Mouse (Mus musculus): ENCODE measurements at regions not wholly inside any gene's neighbourhood (a gene's known extent, or its start where the extent isn't known, plus 50 kb on each side); places are given as distances from the start of the nearest gene placed in this dataset.

DNA sequence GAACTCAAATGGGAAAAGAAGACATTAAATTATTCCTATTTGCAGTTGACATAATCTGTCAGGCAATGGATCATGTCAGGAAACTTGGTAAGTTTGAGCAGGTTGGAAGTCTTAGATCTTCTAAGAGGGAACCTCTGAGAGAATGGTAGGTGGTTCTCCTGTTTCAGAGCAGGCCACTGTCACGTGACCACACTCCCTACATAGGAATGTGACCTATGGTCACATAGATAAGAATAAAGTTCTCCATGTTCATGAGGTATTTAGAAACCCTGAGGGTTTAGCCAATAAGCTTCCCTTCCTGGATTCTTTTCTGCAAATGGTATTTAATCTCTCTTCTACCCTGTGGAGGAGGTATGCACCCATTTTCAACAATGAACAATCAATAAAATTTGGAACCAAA, 497.1 kb downstream of the Trib2 start:
- no peak for DNase-seq (ENCODE audit: extremely low read depth)
- Histone ChIP-seq H3K79me2 (replicated peaks; ENCODE audit: control insufficient read depth, extremely low read depth, insufficient read depth, poor library complexity, severe bottlenecking) (no peaks in the 10 kb centered on the region), H3K4me2 (ENCODE audit: insufficient read depth, low read depth, poor library complexity, severe bottlenecking) (no peak overlapping the region), H3K36me3 (replicated peaks in 1 of 2; ENCODE audit: control insufficient read depth in 1 of 2, insufficient read depth in 1 of 2, low read length in 1 of 2) (no peaks in the 10 kb centered on the region), H3K27ac (ENCODE audit: insufficient read depth, low read depth) (no peak overlapping the region), H3K4me3 (replicated peaks in 1 of 3; ENCODE audit: low read depth in 2 of 3, low read length in 2 of 3, poor library complexity in 1 of 3) (no peak overlapping the region), H3K27me3 (replicated peaks) (no peaks in the 10 kb centered on the region), H3K9me3 (replicated peaks; ENCODE audit: low read length) (no peaks in the 10 kb centered on the region), H3K9ac (ENCODE audit: insufficient read depth, low read depth) (no peak overlapping the region), H3K4me1 (ENCODE audit: control insufficient read depth in 1 of 2, insufficient read depth in 2 of 2) (no peaks in the 10 kb centered on the region)
- in situ Hi-C loops (cut with MboI; ENCODE audit: low pct_ligation_motif_present, low pct_unique_long_range_greater_than_20kb, low sequenced_read_pairs) = no loop called here
- TF ChIP-seq JUN (IDR thresholded peaks at IDR 0.05; ENCODE audit: insufficient read depth, low read depth, low read length) = no peak
- TF ChIP-seq USF2 (conservative IDR thresholded peaks at IDR 0.05; ENCODE audit: low read depth, low read length) = 0 out of 2 replicates have a peak, but pooled peaks have one; percentile 11
- dilution Hi-C loops (cut with MboI; ENCODE audit: extremely low pct_ligation_motif_present, extremely low pct_unique_long_range_greater_than_20kb, low sequenced_read_pairs) = no loop called here

DNA sequence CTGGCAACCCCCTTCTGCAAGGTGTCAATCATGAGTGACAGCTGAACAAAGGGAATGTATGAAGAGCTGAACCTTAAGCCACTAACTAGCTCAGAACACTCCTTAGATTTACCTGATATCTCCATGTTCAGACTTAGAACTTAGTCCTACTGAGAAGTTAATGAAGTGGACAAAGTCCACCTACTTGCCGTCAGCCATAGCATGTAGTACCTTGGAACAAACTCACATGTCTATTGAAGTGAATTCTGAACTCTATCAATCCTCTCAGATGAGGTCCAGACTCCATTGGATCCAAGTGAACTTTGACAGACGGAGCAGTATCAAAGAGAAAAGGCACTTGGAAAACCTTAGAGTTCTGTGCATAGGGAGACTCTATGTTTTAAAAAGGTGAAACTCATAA, 521.8 kb downstream of the Trib2 start:
- in situ Hi-C loops (cut with MboI; ENCODE audit: low pct_ligation_motif_present, low pct_unique_long_range_greater_than_20kb, low sequenced_read_pairs) = no loop called here

DNA sequence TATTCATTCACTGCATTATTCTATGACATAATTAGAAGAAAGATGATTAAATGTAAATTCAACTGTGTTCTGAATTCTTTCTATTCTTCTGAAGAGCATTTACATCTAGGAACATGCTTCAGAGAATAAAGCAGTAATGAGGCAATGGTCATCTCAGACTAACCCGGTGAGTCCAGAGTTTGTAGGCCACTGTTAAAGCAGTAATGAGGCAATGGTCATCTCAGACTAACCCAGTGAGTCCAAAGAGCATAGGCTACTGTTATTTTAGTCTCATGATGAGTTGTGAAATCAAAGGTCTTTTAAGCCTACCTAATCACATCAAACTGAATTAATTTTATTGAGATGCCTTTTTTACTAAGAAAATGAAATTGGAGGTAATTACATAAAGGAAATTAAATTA, 554.6 kb downstream of the Trib2 start:
- in situ Hi-C loops (cut with MboI; ENCODE audit: low pct_ligation_motif_present, low pct_unique_long_range_greater_than_20kb, low sequenced_read_pairs) = no loop called here
- dilution Hi-C loops (cut with MboI; ENCODE audit: extremely low pct_ligation_motif_present, extremely low pct_unique_long_range_greater_than_20kb, low sequenced_read_pairs) = no loop called here
- Histone ChIP-seq H3K4me2 (ENCODE audit: insufficient read depth, low read depth, poor library complexity, severe bottlenecking) (no peak overlapping the region), H3K4me1 (ENCODE audit: control insufficient read depth in 1 of 2, insufficient read depth in 2 of 2) (no peaks in the 10 kb centered on the region), H3K27me3 (replicated peaks) (no peaks in the 10 kb centered on the region), H3K36me3 (replicated peaks in 1 of 2; ENCODE audit: control insufficient read depth in 1 of 2, insufficient read depth in 1 of 2, low read length in 1 of 2) (no peaks in the 10 kb centered on the region), H3K9me3 (replicated peaks; ENCODE audit: low read length) (no peaks in the 10 kb centered on the region), H3K4me3 (replicated peaks in 1 of 3; ENCODE audit: low read depth in 2 of 3, low read length in 2 of 3, poor library complexity in 1 of 3) (no peak overlapping the region), H3K9ac (ENCODE audit: insufficient read depth, low read depth) (no peak overlapping the region), H3K27ac (ENCODE audit: insufficient read depth, low read depth) (no peak overlapping the region), H3K79me2 (replicated peaks; ENCODE audit: control insufficient read depth, extremely low read depth, insufficient read depth, poor library complexity, severe bottlenecking) (no peaks in the 10 kb centered on the region)
- no peak for DNase-seq (ENCODE audit: extremely low read depth)
- TF ChIP-seq CHD2 (IDR thresholded peaks at IDR 0.05; ENCODE audit: low read length) (no peak), ZKSCAN1 (IDR thresholded peaks at IDR 0.05; ENCODE audit: borderline replicate concordance, low read depth, low read length) (no peak), POLR2A (IDR thresholded peaks at IDR 0.05; ENCODE audit: low read depth, low read length) (no peak), ZMIZ1 (IDR thresholded peaks at IDR 0.05; ENCODE audit: low read depth, low read length) (no peak), MEF2A (IDR thresholded peaks at IDR 0.05; ENCODE audit: borderline replicate concordance, low read depth, low read length) (no peak), USF2 (conservative IDR thresholded peaks at IDR 0.05; ENCODE audit: low read depth, low read length) (no peak), ZC3H11A (IDR thresholded peaks at IDR 0.05; ENCODE audit: low read depth, low read length) (no peak), MAZ (IDR thresholded peaks at IDR 0.05; ENCODE audit: low read depth, low read length) (no peak), POLR2AphosphoS2 (IDR thresholded peaks at IDR 0.05; ENCODE audit: low read depth, low read length) (no peak)

More for the DNA sequence above, 521.8 kb downstream of the Trib2 start:
- Histone ChIP-seq H3K4me2 (ENCODE audit: insufficient read depth, low read depth, poor library complexity, severe bottlenecking) (no peak overlapping the region), H3K79me2 (replicated peaks; ENCODE audit: control insufficient read depth, extremely low read depth, insufficient read depth, poor library complexity, severe bottlenecking) (no peaks in the 10 kb centered on the region), H3K27me3 (replicated peaks) (no peaks in the 10 kb centered on the region), H3K4me3 (replicated peaks in 1 of 3; ENCODE audit: low read depth in 2 of 3, low read length in 2 of 3, poor library complexity in 1 of 3) (no peak overlapping the region), H3K27ac (ENCODE audit: insufficient read depth, low read depth) (no peak overlapping the region), H3K36me3 (replicated peaks in 1 of 2; ENCODE audit: control insufficient read depth in 1 of 2, insufficient read depth in 1 of 2, low read length in 1 of 2) (no peaks in the 10 kb centered on the region), H3K9me3 (replicated peaks; ENCODE audit: low read length) (no peaks in the 10 kb centered on the region), H3K9ac (ENCODE audit: insufficient read depth, low read depth) (no peak overlapping the region), H3K4me1 (ENCODE audit: control insufficient read depth in 1 of 2, insufficient read depth in 2 of 2) (no peaks in the 10 kb centered on the region)
- dilution Hi-C loops (cut with MboI; ENCODE audit: extremely low pct_ligation_motif_present, extremely low pct_unique_long_range_greater_than_20kb, low sequenced_read_pairs) = no loop called here
- DNase-seq (ENCODE audit: extremely low read depth) = no peak
- TF ChIP-seq MYC (IDR thresholded peaks at IDR 0.05; ENCODE audit: low read depth, low read length) = no peak
- TF ChIP-seq BHLHE40 (IDR thresholded peaks at IDR 0.05; ENCODE audit: low read depth, low read length) = no peak
- TF ChIP-seq ZKSCAN1 (IDR thresholded peaks at IDR 0.05; ENCODE audit: borderline replicate concordance, low read depth, low read length) = no peak
- TF ChIP-seq CHD2 (IDR thresholded peaks at IDR 0.05; ENCODE audit: low read length) = no peak
- no peak for TF ChIP-seq MXI1 (IDR thresholded peaks at IDR 0.05; ENCODE audit: low read depth, low read length)
- TF ChIP-seq KAT2A (IDR thresholded peaks at IDR 0.05; ENCODE audit: insufficient replicate concordance, low read length) = no peak
- TF ChIP-seq ZMIZ1 (IDR thresholded peaks at IDR 0.05; ENCODE audit: low read depth, low read length) = no peak
- no peak for TF ChIP-seq PAX5 (IDR thresholded peaks at IDR 0.05; ENCODE audit: low read length)
- TF ChIP-seq ZNF384 (IDR thresholded peaks at IDR 0.05; ENCODE audit: low read depth, low read length) = no peak
- TF ChIP-seq ZC3H11A (IDR thresholded peaks at IDR 0.05; ENCODE audit: low read depth, low read length) = no peak
- TF ChIP-seq USF1 (IDR thresholded peaks at IDR 0.05; ENCODE audit: low read depth, low read length) = no peak
- no peak for TF ChIP-seq JUND (conservative IDR thresholded peaks at IDR 0.05; ENCODE audit: low read depth, low read length)
- no peak for TF ChIP-seq ELF1 (IDR thresholded peaks at IDR 0.05; ENCODE audit: low read depth, low read length)
- no peak for TF ChIP-seq GABPA (IDR thresholded peaks at IDR 0.05; ENCODE audit: insufficient replicate concordance, low read depth, low read length)
- no peak for TF ChIP-seq JUN (IDR thresholded peaks at IDR 0.05; ENCODE audit: insufficient read depth, low read depth, low read length)
- TF ChIP-seq NELFE (IDR thresholded peaks at IDR 0.05; ENCODE audit: low read depth, low read length) = no peak
- TF ChIP-seq POLR2A (IDR thresholded peaks at IDR 0.05; ENCODE audit: low read depth, low read length) = no peak
- TF ChIP-seq CHD1 (IDR thresholded peaks at IDR 0.05; ENCODE audit: low read depth, low read length) = no peak
